Mouse (Mus musculus) telencephalon, adult 2 months (tissue): Measurements from ENCODE around the gene Peg3.
"Not testable (repeated sequence)": the region's sequence is repeated elsewhere in the genome, so short reads cannot be mapped to it uniquely, and the experiment has no call there.

Experiments used
- DNase-seq: peaks from one replicate; pipeline ENCODE4 v3.0.0-alpha.2; 2011; ENCODE audit warnings: low read depth, low spot score

Peg3 gene

DNA sequence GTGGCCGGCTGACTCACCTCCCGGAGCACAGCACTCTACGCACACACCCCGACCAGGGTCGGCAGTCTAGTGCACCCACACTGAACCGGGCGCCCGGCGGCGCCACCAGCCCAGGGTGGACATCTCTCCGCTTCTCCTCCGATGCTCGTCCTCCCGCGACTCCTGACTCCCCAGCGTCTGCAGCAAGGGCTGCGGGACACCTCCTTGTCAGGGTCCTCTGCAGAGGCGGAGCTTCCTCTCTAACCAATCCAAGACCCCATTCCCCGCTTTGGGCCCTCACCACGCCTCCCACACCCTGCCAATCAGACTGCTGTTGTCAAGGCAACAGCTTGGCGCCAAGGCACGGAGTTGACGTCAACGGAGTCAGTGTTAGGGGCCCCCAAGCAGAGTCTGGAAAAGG lies at the start of gene Peg3, which contains the start of gene Usp29:
Gene Peg3 (minus strand): TSS at position 191 of the 400 bp plus-strand sequence.
Gene Usp29 (plus strand): TSS at position 338 of the 400 bp plus-strand sequence.
- DNase-seq, result peak; percentile 95

GRCm38 (mm10) chr7:6779172-6779571 lies 48.9 kb upstream of the Peg3 start:
- DNase-seq, result no peak

- DNase-seq, result no peak
Observed at GRCm38 (mm10) chr7:6777689-6778088, 47.5 kb upstream of the Peg3 start.

DNA sequence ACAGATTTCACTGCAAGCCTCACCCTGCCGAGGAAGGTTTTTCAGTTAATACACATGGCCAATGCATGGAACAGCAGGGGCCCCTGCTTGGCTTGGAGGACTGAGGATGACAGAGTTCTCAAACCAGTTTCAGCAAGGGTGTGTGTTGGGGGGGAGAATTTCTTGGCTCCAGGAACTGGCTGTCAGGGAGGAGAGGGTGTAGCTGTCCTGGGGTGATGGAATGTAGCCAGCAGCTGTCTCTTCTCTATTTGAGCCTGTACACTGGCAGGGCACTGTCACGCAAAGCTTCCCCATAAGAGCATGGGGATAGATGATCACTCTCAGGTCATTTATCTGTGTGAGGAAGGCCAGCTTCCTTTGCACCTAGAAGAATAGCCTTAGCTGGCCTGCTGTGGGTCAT lies 46.9 kb upstream of the Peg3 start:
- DNase-seq, result no peak

- DNase-seq, result peak; percentile 92
Observed at GRCm38 (mm10) chr7:6776314-6777059, 46.3 kb upstream of the Peg3 start.

- not testable (repeated sequence) for DNase-seq
Observed at GRCm38 (mm10) chr7:6773865-6774413, 43.7 kb upstream of the Peg3 start.

DNA sequence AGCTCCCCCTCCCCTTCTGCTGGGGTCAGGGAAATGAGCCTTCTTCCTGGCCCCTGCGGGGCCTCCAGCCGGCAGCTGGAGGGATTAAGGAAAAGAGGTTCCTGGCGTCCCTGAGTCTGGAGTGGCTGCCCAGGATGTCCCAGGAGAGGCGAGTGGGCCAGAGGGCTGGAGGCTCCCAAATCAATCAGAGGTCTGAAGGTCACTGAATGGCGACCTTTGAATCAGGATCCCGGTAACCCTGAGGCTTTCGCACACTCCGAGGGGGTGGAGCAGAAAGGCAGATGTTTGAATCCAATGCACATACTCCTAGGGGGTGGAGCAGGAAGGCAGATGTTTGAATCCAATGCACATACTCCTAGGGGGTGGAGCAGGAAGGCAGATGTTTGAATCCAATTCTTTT lies 40.1 kb upstream of the Peg3 start:
- DNase-seq, result no peak

- peak; percentile 9 for DNase-seq
Observed at GRCm38 (mm10) chr7:6765240-6765639, 35.0 kb upstream of the Peg3 start.

DNA sequence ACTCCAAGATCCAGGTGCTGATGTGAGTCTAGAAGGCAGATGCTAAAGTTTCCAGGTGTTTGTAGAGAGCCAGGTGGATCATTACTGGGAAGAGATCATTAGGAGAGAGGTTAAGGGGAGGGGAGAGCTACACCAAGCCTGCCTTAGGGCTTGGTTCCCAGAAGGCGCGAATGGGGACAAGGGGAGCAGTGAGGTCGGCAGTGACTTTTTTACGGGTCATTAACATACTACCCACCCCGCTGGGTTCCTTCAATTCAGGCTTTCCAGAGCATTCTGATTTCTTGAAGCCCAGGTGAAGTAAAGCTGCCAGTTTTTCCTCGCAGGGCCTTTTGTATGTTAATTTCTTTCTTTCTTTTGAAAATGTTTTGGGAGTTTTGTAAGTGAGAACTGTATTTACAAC lies 29.9 kb upstream of the Peg3 start:
- no peak for DNase-seq

GRCm38 (mm10) chr7:6759698-6760097 lies 29.5 kb upstream of the Peg3 start:
- no peak for DNase-seq

DNA sequence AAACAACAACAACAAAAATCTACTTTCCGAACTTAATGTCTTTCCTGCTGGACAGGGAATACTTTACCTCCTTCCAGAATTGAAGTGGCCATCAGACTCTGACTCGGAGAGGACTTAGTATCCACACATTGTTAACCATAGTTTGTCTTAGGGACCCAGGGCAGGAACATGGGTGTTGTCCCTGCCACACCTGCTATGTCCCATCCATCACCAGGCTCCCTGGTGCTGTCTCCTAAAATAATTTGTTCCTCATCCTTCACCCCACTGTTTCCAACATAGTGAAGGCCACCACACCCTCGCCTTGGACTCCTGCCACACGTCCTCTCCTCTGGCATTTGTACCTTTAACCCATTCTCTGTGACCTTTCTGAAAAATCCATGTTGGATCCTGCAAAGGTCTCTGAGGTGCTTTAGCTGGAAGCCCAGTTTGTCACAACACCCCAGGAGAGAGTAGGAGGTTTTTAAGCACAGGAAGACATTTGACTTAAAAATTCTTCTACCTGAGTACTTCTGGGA lies 26.6 kb upstream of the Peg3 start:
- DNase-seq, result no peak

- peak; percentile 24 for DNase-seq
Observed at GRCm38 (mm10) chr7:6753440-6753839, 23.2 kb upstream of the Peg3 start.

DNA sequence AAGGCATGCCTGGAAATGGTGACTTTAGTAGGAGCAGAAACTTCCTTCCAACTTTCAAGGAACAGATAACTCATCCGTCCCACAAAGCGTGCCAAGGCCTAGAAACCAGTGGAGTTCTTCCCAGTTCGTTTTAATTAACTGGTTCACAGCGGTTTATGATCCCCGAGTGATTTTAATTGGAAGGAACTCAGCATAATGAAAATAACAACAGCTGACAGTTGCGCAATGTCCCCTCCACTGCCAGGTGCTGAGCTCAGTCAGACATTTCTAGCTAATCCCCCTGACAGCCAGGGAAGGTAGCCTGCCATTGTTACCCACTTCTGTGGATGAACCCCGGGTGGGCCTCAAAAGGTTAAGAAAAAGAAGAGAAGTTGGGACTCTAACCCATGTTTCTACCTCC lies 19.0 kb upstream of the Peg3 start:
- no peak for DNase-seq

- no peak for DNase-seq
Observed at GRCm38 (mm10) chr7:6744281-6744904, 14.2 kb upstream of the Peg3 start.

DNA sequence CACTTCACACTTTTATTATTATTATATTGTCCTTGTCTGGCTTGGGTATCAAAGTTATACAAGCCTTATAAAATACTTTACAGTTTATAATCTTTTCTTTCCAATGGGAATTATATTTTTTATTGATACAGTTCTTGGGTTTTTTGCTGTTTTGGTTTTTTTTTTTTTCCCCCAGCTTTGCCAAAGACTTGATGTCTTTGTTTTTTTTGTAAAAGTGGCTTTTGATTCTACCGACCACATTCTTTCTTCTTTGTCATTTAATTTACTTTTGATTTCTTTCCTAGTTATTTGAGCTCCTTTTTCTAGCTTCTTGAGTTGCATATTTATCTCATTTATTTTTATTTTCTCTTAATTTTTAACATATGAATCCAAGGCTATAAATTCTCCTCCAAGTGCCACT lies 5.8 kb upstream of the Peg3 start:
- DNase-seq, result no peak

DNA sequence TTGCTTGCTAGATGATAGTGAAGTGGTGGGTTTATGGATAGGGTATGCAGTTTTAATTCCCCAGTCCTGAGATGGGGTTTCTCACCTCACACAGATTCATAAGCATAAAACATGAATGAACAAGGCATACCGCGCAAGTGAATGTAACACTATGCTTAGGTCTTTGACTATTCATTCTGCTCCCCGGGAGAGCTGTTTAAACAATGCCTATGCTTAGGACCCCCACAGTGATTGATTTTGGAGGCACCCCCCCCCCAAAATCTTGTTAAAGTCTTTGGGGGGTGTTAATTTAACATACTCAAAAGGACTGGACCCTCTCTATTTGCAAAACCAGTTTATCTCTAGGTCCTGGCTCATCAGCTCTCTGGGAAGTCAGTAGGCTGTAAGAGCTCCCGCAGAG lies 1.7 kb upstream of the Peg3 start:
- DNase-seq, result no peak

GRCm38 (mm10) chr7:6731373-6731772 lies 1.1 kb upstream of the Peg3 start:
- DNase-seq, result no peak

DNA sequence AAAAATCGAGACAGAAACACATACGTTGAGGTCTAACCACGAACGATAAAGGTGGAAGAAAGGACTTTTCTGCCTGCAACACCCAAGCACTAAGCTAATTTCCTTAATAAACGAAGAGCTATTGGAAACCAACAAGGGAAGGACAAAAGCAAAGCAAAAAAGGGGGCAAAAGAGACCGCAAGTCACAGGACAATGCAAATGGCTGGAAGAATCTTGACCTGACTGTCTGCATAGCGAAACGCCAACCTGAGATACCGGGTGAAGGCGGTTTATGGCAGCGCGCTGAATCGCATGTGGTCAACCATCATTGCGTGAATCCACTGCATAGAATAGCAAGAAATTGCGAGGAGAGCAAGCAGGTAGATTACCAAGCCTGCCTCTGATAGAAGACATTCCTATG lies 570 bp upstream of the Peg3 start:
- DNase-seq, result no peak

GRCm38 (mm10) chr7:6729061-6729817 lies 992 bp downstream of the Peg3 start:
- DNase-seq, result peak; percentile 96

- peak; percentile 99 for DNase-seq
Observed at GRCm38 (mm10) chr7:6728263-6728931, 1.8 kb downstream of the Peg3 start.

- DNase-seq, result peak; percentile 96
Observed at GRCm38 (mm10) chr7:6727351-6728121, 2.7 kb downstream of the Peg3 start.
